Mouse (Mus musculus) gonadal fat pad, adult 2 months (tissue): Measurements from ENCODE around the gene Mus81. TPM values are rescaled to one million over a fixed set of nuclear protein-coding genes. Genes with fewer than 3 reads are reported as not detected.

Experiments
- DNase-seq: peaks from one replicate; pipeline ENCODE4 v3.0.0-alpha.2; 2012; ENCODE audit warnings: low read depth
- polyA plus RNA-seq: library from polyadenylated mRNA; depleted of rRNA; stranded (reverse); fragments of >200 nt; gene quantifications from 2 replicates; pipeline ENCODE4 v1.2.3, GENCODE M21; 2012; rRNA removed

Gene Mus81
- polyA plus RNA-seq, 1 experiment: 85.6 TPM

DNA sequence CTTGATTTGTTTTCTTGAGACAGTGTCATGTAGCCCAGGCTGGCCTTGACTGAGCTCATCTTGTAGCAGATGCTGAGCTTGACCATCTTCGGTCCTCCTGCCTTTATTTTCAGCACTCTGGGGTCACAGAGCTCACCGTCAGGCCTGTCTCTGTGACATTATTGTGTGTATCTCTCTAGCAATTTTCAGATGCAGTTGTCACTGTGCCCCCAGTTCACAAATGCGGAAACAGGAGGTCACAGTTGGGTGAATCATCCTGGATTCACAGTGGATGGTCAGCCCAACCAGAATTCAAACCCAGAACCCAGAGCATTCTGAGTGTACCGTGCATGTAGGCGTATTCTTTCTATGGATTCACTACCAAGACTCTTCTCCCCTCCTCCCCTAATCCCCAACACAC, 42.5 kb downstream of the Mus81 start:
- DNase-seq: no peak

GRCm38 (mm10) chr19:5444954-5445353, 43.2 kb downstream of the Mus81 start:
- no peak for DNase-seq

- DNase-seq: no peak
These were observed 43.8 kb downstream of the Mus81 start for GRCm38 (mm10) chr19:5444371-5444908.

DNA sequence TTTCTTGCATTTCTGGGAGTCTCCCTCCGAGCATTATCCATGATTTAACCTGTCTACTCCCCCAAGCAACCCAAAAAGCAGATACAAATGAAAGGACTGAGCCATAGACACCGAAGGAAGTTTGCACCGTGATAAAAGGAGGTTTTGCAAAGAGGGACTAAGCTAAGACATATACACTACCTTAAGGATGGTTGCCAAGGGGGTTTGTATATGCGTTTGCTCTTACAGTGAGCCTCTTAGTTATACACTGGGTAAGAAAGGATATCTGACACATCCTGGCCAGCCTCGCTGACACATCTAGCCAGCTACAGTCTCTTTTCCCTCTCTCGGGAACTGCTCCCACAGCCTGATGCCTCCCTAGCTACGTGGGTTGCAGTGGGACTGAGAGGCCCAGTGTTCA, 54.3 kb downstream of the Mus81 start:
- DNase-seq: no peak

- DNase-seq: no peak
These were observed 55.0 kb downstream of the Mus81 start for GRCm38 (mm10) chr19:5432992-5433852.

Other genes starting within 250 kb of the Mus81 start
- gene Pacs1, start 215.3 kb downstream of the Mus81 start, polyA plus RNA-seq: 21.8 and 27.9 TPM in 2 replicates
- 61.2 and 82.0 TPM in 2 replicates for gene Sf3b2, start 192.9 kb downstream of the Mus81 start, polyA plus RNA-seq
- gene Gal3st3, start 190.1 kb downstream of the Mus81 start, polyA plus RNA-seq: 1.4 and 3.3 TPM in 2 replicates
- 0.08 and 0.46 TPM in 2 replicates for gene Catsper1, start 152.7 kb downstream of the Mus81 start, polyA plus RNA-seq
- gene Cst6, start 138.8 kb downstream of the Mus81 start, polyA plus RNA-seq: 6.6 and 17.1 TPM in 2 replicates
- 19.9 and 20.4 TPM in 2 replicates for gene Eif1ad, start 121.7 kb downstream of the Mus81 start, polyA plus RNA-seq
- 87.8 and 125 TPM in 2 replicates for gene Banf1, start 121.2 kb downstream of the Mus81 start, polyA plus RNA-seq
- 18.1 and 33.3 TPM in 2 replicates for gene Sart1, start 99.7 kb downstream of the Mus81 start, polyA plus RNA-seq
- gene Tsga10ip, start 85.9 kb downstream of the Mus81 start, polyA plus RNA-seq: 1.9 and 2.0 TPM in 2 replicates
- gene Drap1, start 63.4 kb downstream of the Mus81 start, polyA plus RNA-seq: 136 and 167 TPM in 2 replicates
- gene AI837181, start 63.3 kb downstream of the Mus81 start, polyA plus RNA-seq: 65.9 and 73.9 TPM in 2 replicates
- 0.24 and 0.38 TPM in 2 replicates for gene Fosl1, start 40.9 kb downstream of the Mus81 start, polyA plus RNA-seq
- gene Ccdc85b, start 30.5 kb downstream of the Mus81 start, polyA plus RNA-seq: 5.6 and 6.7 TPM in 2 replicates
- gene Fibp, start 27.8 kb downstream of the Mus81 start, polyA plus RNA-seq: 126 and 132 TPM in 2 replicates
- gene Ctsw, start 19.9 kb downstream of the Mus81 start, polyA plus RNA-seq: 2.2 and 2.3 TPM in 2 replicates
- 73.5 and 79.0 TPM in 2 replicates for gene Efemp2, start 14.4 kb downstream of the Mus81 start, polyA plus RNA-seq
- gene Cfl1, start 2.1 kb upstream of the Mus81 start, polyA plus RNA-seq: 410 and 421 TPM in 2 replicates
- 1.9 and 3.0 TPM in 2 replicates for gene 1700020D05Rik, start 15.4 kb upstream of the Mus81 start, polyA plus RNA-seq
- gene Snx32, start 22.1 kb upstream of the Mus81 start, polyA plus RNA-seq: 20.9 and 25.6 TPM in 2 replicates
- 2.4 and 3.5 TPM in 2 replicates for gene Ovol1, start 72.2 kb upstream of the Mus81 start, polyA plus RNA-seq
- 10.0 and 12.0 TPM in 2 replicates for gene Ap5b1, start 79.6 kb upstream of the Mus81 start, polyA plus RNA-seq
- 42.2 and 49.4 TPM in 2 replicates for gene Rnaseh2c, start 113.5 kb upstream of the Mus81 start, polyA plus RNA-seq
- gene Kat5, start 121.8 kb upstream of the Mus81 start, polyA plus RNA-seq: 55.3 and 63.6 TPM in 2 replicates
- 66.8 and 81.8 TPM in 2 replicates for gene Rela, start 149.1 kb upstream of the Mus81 start, polyA plus RNA-seq
- 36.3 and 45.7 TPM in 2 replicates for gene Sipa1, start 175.3 kb upstream of the Mus81 start, polyA plus RNA-seq
- 50.6 and 52.8 TPM in 2 replicates for gene Map3k11, start 200.3 kb upstream of the Mus81 start, polyA plus RNA-seq
- 80.2 and 87.4 TPM in 2 replicates for gene Pcnx3, start 200.5 kb upstream of the Mus81 start, polyA plus RNA-seq
- gene Kcnk7, start 216.0 kb upstream of the Mus81 start, polyA plus RNA-seq: 0.33 and 0.36 TPM in 2 replicates
- gene Ehbp1l1, start 237.9 kb upstream of the Mus81 start, polyA plus RNA-seq: 43.8 and 64.4 TPM in 2 replicates
- gene Fam89b, start 241.3 kb upstream of the Mus81 start, polyA plus RNA-seq: 160 and 194 TPM in 2 replicates